Mouse (Mus musculus) kidney, adult 2 months (tissue): ENCODE measurements around the gene Ppfia3. TPM values are rescaled to one million over a fixed set of nuclear protein-coding genes. Genes with fewer than 3 reads are reported as not detected.

ENCODE experiments used
- DNase-seq: peaks from one replicate; pipeline ENCODE4 v3.0.0; 2021
- H3K27ac ChIP-seq: fragments of 200-500 bp; 2 replicates; pipeline ENCODE4 v1.5.1; 2012; ENCODE audit warnings: low read depth, low read length, control low read depth, inconsistent platforms; ENCODE audit not compliant: insufficient read depth
- H3K27me3 ChIP-seq: fragments of 200-500 bp; replicated peaks from 2 replicates; pipeline ENCODE4 v1.6.1; 2012; ENCODE audit warnings: mild to moderate bottlenecking, moderate library complexity, low read length, inconsistent platforms; ENCODE audit not compliant: control insufficient read depth, insufficient read depth
- H3K36me3 ChIP-seq: fragments of 200-500 bp; 2 replicates; pipeline ENCODE4 v1.6.1; 2012; ENCODE audit warnings: mild to moderate bottlenecking, moderate library complexity, low read length, inconsistent platforms; ENCODE audit not compliant: control insufficient read depth, insufficient read depth
- H3K4me1 ChIP-seq: fragments of 200-500 bp; 2 replicates; pipeline ENCODE4 v1.6.1; 2011; ENCODE audit warnings: low read length; ENCODE audit not compliant: control insufficient read depth, insufficient read depth
- H3K4me3 ChIP-seq: fragments of 200-500 bp; 2 replicates; pipeline ENCODE4 v1.5.1; 2011; ENCODE audit warnings: mild to moderate bottlenecking, low read depth, low read length, control low read depth; ENCODE audit not compliant: insufficient read depth
- CTCF ChIP-seq: fragments of 200-500 bp; conservative IDR thresholded peaks from 2 replicates; pipeline ENCODE4 v1.5.1; 2011; ENCODE audit warnings: low read depth, mild to moderate bottlenecking, control low read depth, low read length, moderate library complexity, mixed read lengths; ENCODE audit not compliant: insufficient read depth, insufficient read length
- POLR2A ChIP-seq: fragments of 200-500 bp; IDR thresholded peaks from one replicate; pipeline ENCODE4 v1.6.1; 2011; ENCODE audit warnings: low read depth, low read length, control low read depth
- WGBS: fragments of 180-500 bp; shearing (Covaris S2); methylation state at CpG from one replicate; pipeline ENCODE4 v1.1.7; 2018; 5-methylcytosine and 5-hydroxymethylcytosine counted together
- polyA plus RNA-seq: library from polyadenylated mRNA; depleted of rRNA; stranded (reverse); fragments of >200 nt; gene quantifications from 2 replicates; pipeline ENCODE4 v1.2.3, GENCODE M21; 2012

The Ppfia3 gene
- polyA plus RNA-seq, 1 experiment: 0.64 TPM

- no peak for DNase-seq
- Histone ChIP-seq H3K4me3 (no peak overlapping the region), H3K4me1 (no peaks in the 10 kb centered on the region), H3K27me3 (no peaks in the 10 kb centered on the region), H3K36me3 (no peaks in the 10 kb centered on the region), H3K27ac (no peak overlapping the region)
- WGBS: 26% methylated on average over 13 of the region's 13 CpGs
- TF ChIP-seq POLR2A (no peak), CTCF (no peak)
These were observed 10.7 kb downstream of the Ppfia3 start for GRCm38 (mm10) chr7:45356087-45356486.

- H3K36me3 ChIP-seq: no peaks in the 10 kb centered on the region
- no peak for DNase-seq
- no peaks in the 10 kb centered on the region for H3K27me3 ChIP-seq
- no peak overlapping the region for H3K27ac ChIP-seq
- no peaks in the 10 kb centered on the region for H3K4me1 ChIP-seq
- TF ChIP-seq POLR2A (no peak), CTCF (no peak)
- WGBS: 66% methylated on average over 15 of the region's 15 CpGs
- no peak overlapping the region for H3K4me3 ChIP-seq
These were observed 11.3 kb downstream of the Ppfia3 start for GRCm38 (mm10) chr7:45355318-45356020.

DNA sequence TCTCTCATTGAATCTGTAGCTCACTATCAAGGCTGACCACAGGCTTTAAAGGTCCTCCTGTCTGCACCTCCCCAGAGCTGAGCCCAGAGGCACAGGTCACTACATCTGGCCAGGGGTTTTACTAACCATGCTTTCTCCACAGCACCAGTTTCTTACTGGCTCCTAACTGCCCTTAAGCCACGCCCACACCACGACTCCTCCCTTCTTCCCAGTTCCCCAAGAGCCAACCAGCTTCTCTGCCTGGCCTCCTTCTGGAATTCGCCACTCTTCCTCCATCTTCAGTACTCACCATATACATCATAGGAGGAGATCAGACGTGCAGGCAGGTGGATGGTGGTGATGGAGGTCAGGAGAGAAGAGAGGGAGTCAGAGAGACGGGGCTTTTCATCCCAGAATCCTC is 13.8 kb downstream of the Ppfia3 start:
- TF ChIP-seq POLR2A: no peak
- no peak for TF ChIP-seq CTCF
- WGBS: 33% methylated on average over 5 of the region's 5 CpGs
- Histone ChIP-seq H3K27ac (no peak overlapping the region), H3K27me3 (no peaks in the 10 kb centered on the region), H3K4me3 (no peak overlapping the region), H3K4me1 (no peaks in the 10 kb centered on the region), H3K36me3 (no peaks in the 10 kb centered on the region)
- DNase-seq: no peak

- no peak overlapping the region for H3K27ac ChIP-seq
- WGBS: 74% methylated on average over 13 of the region's 13 CpGs
- H3K4me3 ChIP-seq: no peak overlapping the region
- TF ChIP-seq CTCF: no peak
- TF ChIP-seq POLR2A: no peak
- no peaks in the 10 kb centered on the region for H3K27me3 ChIP-seq
- H3K36me3 ChIP-seq: no peaks in the 10 kb centered on the region
- no peak for DNase-seq
- H3K4me1 ChIP-seq: no peaks in the 10 kb centered on the region
These were observed 19.9 kb downstream of the Ppfia3 start for GRCm38 (mm10) chr7:45346905-45347304.

DNA sequence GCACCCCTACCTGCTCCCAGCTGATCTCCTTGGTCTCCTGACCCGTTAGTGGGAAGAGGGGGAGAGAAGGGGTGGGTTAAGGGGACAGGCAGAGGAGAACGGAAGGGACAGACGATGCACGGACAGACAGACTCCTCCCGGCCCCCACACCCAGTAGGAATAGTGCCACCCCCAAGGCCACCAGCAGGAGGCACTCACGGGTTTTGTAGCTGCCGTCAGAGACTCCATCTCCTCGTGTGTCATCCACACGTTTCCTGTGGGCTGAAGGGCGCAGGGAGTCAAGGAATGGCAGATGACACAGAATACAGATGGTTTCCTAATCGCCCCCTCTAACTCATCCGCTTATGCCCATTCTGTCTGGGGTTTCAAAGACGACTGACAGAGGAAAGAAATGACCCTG is 23.3 kb downstream of the Ppfia3 start:
- TF ChIP-seq POLR2A (no peak), CTCF (0 out of 2 replicates have a peak, but pooled peaks have one; percentile 16)
- Histone ChIP-seq H3K4me1 (0 out of 2 replicates have a peak, but pooled peaks cover 3% of the 10 kb centered on the region), H3K27me3 (no peaks in the 10 kb centered on the region), H3K4me3 (no peak overlapping the region), H3K36me3 (no peaks in the 10 kb centered on the region), H3K27ac (no peak overlapping the region)
- WGBS: 38% methylated on average over 13 of the region's 13 CpGs
- no peak for DNase-seq

- 0 out of 2 replicates have a peak, but pooled peaks cover 3% of the 10 kb centered on the region for H3K4me1 ChIP-seq
- no peak overlapping the region for H3K4me3 ChIP-seq
- no peak for TF ChIP-seq CTCF
- TF ChIP-seq POLR2A: no peak
- H3K27me3 ChIP-seq: no peaks in the 10 kb centered on the region
- H3K36me3 ChIP-seq: no peaks in the 10 kb centered on the region
- DNase-seq: no peak
- WGBS: 93% methylated on average over 11 of the region's 11 CpGs
- no peak overlapping the region for H3K27ac ChIP-seq
These were observed 24.7 kb downstream of the Ppfia3 start for GRCm38 (mm10) chr7:45342081-45342480.

DNA sequence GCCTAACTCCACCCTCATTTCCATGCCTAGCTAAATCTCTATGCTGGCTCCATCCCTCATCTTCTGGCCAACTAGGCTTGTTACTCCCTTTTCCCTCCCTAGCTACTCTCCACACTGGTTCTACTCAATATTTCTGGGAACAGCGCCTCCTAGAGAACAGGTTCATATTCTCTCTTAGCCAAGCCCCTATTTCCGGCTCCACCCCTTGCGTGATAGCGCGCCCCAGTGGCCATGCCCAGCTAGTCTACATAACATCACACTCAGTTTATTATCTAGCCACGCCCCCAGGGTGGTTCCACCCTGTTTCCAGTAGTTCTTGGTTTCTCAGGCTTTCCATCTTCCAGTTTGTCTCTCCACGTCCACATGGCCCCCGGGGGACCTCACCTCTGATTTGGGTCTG is 25.5 kb downstream of the Ppfia3 start:
- TF ChIP-seq POLR2A (no peak), CTCF (peak; percentile 63)

DNA sequence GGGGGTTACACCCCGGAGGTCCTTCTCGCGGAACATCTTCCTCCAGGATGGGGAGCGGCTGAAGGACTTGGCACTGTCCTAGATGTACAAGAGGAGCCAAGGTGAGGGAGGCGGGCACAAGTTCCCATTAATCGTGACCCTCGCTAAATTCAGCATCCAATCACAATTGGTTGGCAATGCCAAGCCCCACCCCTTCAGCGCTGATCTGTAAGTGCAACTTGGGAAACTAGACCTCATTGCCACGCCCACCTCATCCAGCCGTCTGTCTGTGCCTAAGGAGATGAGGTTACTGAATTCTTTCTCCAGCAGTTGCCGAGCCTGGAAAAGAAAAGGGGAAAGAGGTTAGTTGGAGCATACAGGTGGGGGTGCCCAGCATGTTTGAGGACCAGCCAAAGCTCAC is 26.1 kb downstream of the Ppfia3 start:
- DNase-seq: peak; percentile 48
- no peaks in the 10 kb centered on the region for H3K27me3 ChIP-seq
- H3K4me3 ChIP-seq: no peak overlapping the region
- no peak overlapping the region for H3K27ac ChIP-seq
- TF ChIP-seq CTCF (no peak), POLR2A (no peak)
- no peaks in the 10 kb centered on the region for H3K36me3 ChIP-seq
- 3% methylated on average over 11 of the region's 11 CpGs for WGBS
- 0 out of 2 replicates have a peak, but pooled peaks cover 3% of the 10 kb centered on the region for H3K4me1 ChIP-seq

More for the DNA sequence above, 25.5 kb downstream of the Ppfia3 start:
- Histone ChIP-seq H3K4me3 (no peak overlapping the region), H3K27ac (no peak overlapping the region), H3K4me1 (0 out of 2 replicates have a peak, but pooled peaks cover 3% of the 10 kb centered on the region), H3K27me3 (no peaks in the 10 kb centered on the region), H3K36me3 (no peaks in the 10 kb centered on the region)
- peak; percentile 75 for DNase-seq
- WGBS: 2% methylated on average over 8 of the region's 8 CpGs
